Mouse (Mus musculus): ENCODE measurements around the gene Ntn4.

The Ntn4 gene

GRCm38 (mm10) chr10:93783216-93784013 is 142.9 kb downstream of the Ntn4 start:
- no peak for DNase-seq (ENCODE audit: low read depth, low spot score)
